Mouse (Mus musculus) naive thymus-derived CD4-positive, alpha-beta T cell, adult 5 months (primary cell): ENCODE data around the gene Gm49391. TPM values are rescaled to one million over a fixed set of nuclear protein-coding genes. Genes with fewer than 3 reads are reported as not detected.

Experiments
- polyA plus RNA-seq: library from polyadenylated mRNA; unstranded; fragments of 100-300 nt; shearing (Covaris generic); gene quantifications from one replicate; pipeline ENCODE4 v1.2.1, GENCODE M21; 2017

The Gm49391 gene
- not detected for polyA plus RNA-seq

DNA sequence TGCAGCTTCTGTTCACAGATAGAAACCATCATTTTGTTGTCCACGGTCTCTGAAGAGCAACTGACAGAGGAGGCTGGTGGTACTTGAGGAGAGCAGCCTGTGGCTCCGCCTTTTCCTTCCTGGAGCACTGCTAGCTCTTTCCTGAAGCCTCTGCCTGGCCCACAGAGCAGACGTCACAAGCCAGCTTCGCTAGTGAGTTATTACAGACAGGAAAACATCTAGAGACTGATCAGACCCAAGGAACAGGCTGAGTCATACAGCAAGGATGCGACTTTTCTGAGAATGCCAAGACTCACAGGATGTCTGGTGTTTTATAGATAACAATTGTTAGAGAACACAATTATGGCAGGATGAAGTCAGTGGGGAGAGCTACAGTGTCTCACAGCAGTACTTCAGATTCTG, at the start of gene Gm49391, which contains the start of gene Ctla2a:
Gm49391 (minus strand) TSS at position 72 of the 402 bp plus-strand sequence.
Ctla2a (minus strand) TSS at position 126 of the 402 bp plus-strand sequence.

DNA sequence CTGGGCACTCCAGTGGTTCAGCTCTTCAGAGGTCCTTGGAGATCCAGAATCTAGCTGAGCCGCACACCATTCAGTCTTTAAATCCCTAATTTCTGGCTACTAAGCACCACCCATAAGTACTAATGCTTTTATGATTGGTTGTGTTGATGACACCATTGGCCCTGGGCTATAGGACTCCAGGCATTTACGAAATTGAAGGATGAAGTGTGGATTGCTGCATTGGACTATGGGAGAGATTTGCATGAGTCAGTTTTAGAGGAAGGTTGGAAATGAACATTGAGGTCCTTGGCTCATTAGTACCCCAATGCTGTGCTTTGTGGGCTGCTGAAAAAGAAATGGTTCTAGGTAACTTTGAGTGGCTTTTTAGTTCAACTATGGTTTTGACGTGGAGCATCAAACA, 5.5 kb upstream of the Gm49391 start, which contains the start of gene Tpbpa:
Tpbpa (minus strand) TSS at position 101 of the 400 bp plus-strand sequence.

DNA sequence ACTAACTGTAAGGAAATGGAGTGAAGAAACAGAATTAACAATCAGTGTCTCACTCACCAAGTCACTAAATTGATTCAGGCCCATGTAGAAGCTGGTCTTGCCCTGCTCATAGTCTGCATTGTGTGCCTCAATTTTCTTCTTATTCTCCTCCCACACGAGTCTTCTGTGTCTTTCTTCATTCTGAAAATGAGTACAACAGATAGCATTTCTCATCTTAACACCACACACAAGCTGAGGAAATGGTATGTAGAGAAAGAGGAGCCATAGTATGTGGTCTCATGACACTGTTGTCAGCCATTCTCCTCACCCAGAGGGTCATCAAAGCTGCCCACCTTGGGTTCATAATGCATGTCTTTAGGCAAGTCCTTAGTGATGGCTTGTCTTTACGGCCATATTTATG, 881 bp downstream of the Gm49391 start, which contains the start of gene Gm49393:
Gm49393 (minus strand) TSS at position 101 of the 400 bp plus-strand sequence.

DNA sequence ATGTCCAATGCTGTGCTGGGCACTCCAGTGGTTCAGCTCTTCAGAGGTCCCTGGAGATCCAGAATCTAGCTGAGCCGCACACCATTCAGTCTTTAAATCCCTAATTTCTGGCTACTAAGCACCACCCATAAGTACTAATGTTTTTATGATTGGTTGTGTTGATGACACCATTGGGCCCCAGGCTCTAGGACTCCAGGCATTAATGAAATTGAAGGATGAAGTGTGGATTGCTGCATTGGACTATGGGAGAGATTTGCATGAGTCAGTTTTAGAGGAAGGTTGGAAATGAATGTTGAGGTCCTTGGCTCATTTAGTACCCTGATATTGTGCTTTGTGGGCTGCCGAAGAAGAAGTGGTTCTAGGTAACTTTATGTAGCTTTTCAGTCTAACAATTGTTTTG, 31.6 kb downstream of the Gm49391 start, which contains the start of gene Tpbpb:
Tpbpb (minus strand) TSS at position 101 of the 400 bp plus-strand sequence.

DNA sequence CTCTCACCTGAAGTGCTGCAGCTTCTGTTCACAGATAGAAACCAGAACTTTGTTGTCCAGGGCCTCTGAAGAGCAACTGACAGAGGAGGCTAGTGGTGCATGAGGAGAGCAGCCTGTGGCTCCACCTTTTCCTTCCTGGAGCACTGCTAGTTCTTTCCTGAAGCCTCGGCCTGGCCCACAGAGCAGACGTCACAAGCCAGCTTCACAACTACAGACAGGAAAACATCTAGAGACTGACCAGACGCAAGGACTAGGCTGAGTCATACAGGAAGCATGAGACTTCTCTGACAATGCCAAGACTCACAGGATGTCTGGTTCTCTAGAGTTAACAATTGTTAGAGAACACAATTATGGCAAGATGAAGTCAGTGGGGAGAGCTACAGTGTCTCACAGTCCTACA, 39.0 kb downstream of the Gm49391 start, which contains the start of gene Ctla2b:
Ctla2b (minus strand) TSS at position 120 of the 400 bp plus-strand sequence.

DNA sequence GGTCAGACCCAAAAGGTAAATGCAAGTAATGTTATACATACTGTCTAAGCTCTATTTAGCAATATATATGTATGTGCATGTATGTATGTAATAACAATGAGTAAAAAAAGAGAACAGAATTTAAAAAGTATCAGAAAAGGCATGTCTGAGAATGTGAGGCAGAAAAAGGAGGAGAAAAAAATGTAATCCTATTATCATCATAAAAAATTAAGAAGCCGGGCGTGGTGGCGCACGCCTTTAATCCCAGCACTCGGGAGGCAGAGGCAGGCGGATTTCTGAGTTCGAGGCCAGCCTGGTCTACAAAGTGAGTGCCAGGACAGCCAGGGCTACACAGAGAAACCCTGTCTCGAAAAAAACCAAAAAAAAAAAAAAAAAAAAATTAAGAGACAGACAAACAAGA, 39.6 kb downstream of the Gm49391 start, which contains the start of gene Gm49392:
Gm49392 (minus strand) TSS at position 101 of the 400 bp plus-strand sequence.

DNA sequence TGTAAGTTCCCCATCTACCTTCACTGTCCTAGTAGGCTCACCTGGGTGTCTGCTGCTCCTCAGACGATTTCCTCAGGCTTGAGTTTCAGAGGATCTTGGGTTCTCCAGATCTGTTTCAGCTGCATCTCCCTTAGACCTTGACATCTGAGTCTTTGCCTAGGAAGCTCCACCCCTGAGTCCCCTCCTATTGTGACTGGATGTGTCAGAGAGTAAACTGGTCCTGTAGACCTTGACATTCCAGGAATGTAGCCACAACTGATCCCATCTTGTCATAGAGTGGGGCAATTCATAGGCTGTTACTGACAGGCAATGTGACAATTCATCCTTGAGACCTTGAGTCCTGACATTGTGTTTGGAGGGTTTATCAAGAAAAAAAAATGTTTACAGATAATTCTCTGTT, 72.1 kb downstream of the Gm49391 start, which contains the start of gene 4930486L24Rik:
4930486L24Rik (minus strand) TSS at position 195 of the 400 bp plus-strand sequence.

Other genes with a start within 250 kb of the Gm49391 start
- gene BC051665, start 150.2 kb downstream of the Gm49391 start, polyA plus RNA-seq = not detected
- gene Ctsll3, start 133.7 kb downstream of the Gm49391 start, polyA plus RNA-seq = not detected
- gene 4930486L24Rik, start 72.1 kb downstream of the Gm49391 start, polyA plus RNA-seq = 2.3 TPM
- gene Gm49392, start 39.7 kb downstream of the Gm49391 start, polyA plus RNA-seq = not detected
- gene Ctla2b, start 39.1 kb downstream of the Gm49391 start, polyA plus RNA-seq = 3.7 TPM
- not detected for gene Tpbpb, start 31.7 kb downstream of the Gm49391 start, polyA plus RNA-seq
- not detected for gene Gm49393, start 981 bp downstream of the Gm49391 start, polyA plus RNA-seq
- 38.3 TPM for gene Ctla2a, start 54 bp upstream of the Gm49391 start, polyA plus RNA-seq
- gene Tpbpa, start 5.4 kb upstream of the Gm49391 start, polyA plus RNA-seq = not detected
- gene Ctsj, start 69.4 kb upstream of the Gm49391 start, polyA plus RNA-seq = not detected
- not detected for gene Ctsq, start 104.1 kb upstream of the Gm49391 start, polyA plus RNA-seq
- not detected for gene Ctsr, start 227.7 kb upstream of the Gm49391 start, polyA plus RNA-seq